Mouse (Mus musculus): ENCODE data around the gene BC049715. TPM values are rescaled to one million over a fixed set of nuclear protein-coding genes. Genes with fewer than 3 reads are reported as not detected.

BC049715 gene
- polyA plus RNA-seq, 1 experiment = 1.3 TPM

DNA sequence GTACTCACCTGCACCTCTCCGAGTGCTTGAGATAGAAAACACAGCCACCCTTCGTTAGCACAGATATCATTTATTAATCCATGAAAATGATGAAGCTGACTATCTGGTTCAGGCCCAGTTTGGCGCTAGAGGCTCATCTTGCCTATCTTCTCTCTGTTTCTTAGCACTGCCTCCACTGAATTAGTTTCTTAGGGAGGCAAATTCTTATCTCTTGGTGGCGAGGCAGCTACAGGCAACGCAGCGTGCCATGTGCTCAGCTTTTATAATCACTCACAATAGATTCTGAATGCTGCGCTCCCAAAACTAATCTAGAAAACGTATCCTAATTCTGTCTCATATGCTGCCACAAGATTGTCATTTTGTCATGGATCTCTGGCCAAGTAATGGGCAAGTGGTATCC is 21.0 kb downstream of the BC049715 start:
- H3K27me3 ChIP-seq (replicated peaks; ENCODE audit: control insufficient read depth, insufficient read depth, low read length) = no peaks in the 10 kb centered on the region
- DNase-seq = no peak
- 99% methylated on average over 8 of the region's 8 CpGs for WGBS

DNA sequence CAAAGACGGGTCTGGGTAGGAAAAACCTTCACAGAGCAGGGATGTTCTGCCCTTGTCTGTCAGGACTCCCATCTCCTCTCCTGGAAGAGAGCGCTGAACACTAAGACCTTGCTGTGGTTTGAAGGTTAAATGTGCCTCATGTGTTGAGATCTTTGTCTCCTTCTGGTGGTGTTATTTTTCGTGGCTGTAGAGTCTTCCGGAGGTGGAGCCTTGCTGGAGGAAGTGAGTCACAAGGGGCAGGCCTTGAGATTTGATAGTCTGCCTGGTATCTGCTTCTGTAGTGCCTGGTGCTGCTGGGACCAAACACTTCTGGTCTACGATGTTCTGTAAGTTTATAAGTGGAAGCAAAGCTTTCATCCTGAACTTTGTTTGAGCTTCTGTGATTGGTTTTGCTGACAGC is 21.5 kb downstream of the BC049715 start:
- TF ChIP-seq POLR2A (IDR thresholded peaks at IDR 0.05; ENCODE audit: low read depth, low read length) (no peak), CTCF (conservative IDR thresholded peaks at IDR 0.05; ENCODE audit: insufficient read depth, insufficient read length, low read depth, low read length) (no peak)
- no peak for DNase-seq
- H3K4me3 ChIP-seq (ENCODE audit: insufficient read depth, low read depth, low read length) = no peak overlapping the region
- no peaks in the 10 kb centered on the region for H3K27me3 ChIP-seq (replicated peaks; ENCODE audit: control insufficient read depth, insufficient read depth, low read length)
- no peaks in the 10 kb centered on the region for H3K36me3 ChIP-seq (ENCODE audit: control insufficient read depth, insufficient read depth, low read length)
- 94% methylated on average over 5 of the region's 5 CpGs for WGBS
- H3K27ac ChIP-seq (ENCODE audit: insufficient read depth, low read depth, low read length) = no peak overlapping the region
- peaks cover 6% of the 10 kb centered on the region for H3K4me1 ChIP-seq (ENCODE audit: control insufficient read depth, insufficient read depth, low read length)

More for the DNA sequence above, 21.0 kb downstream of the BC049715 start:
- H3K27ac ChIP-seq (ENCODE audit: insufficient read depth, low read depth, low read length) = no peak overlapping the region
- H3K4me3 ChIP-seq (ENCODE audit: insufficient read depth, low read depth, low read length) = no peak overlapping the region
- H3K36me3 ChIP-seq (ENCODE audit: control insufficient read depth, insufficient read depth, low read length) = no peaks in the 10 kb centered on the region
- TF ChIP-seq POLR2A (IDR thresholded peaks at IDR 0.05; ENCODE audit: low read depth, low read length) = no peak
- TF ChIP-seq CTCF (conservative IDR thresholded peaks at IDR 0.05; ENCODE audit: insufficient read depth, insufficient read length, low read depth, low read length) = no peak
- peaks cover 6% of the 10 kb centered on the region for H3K4me1 ChIP-seq (ENCODE audit: control insufficient read depth, insufficient read depth, low read length)

DNA sequence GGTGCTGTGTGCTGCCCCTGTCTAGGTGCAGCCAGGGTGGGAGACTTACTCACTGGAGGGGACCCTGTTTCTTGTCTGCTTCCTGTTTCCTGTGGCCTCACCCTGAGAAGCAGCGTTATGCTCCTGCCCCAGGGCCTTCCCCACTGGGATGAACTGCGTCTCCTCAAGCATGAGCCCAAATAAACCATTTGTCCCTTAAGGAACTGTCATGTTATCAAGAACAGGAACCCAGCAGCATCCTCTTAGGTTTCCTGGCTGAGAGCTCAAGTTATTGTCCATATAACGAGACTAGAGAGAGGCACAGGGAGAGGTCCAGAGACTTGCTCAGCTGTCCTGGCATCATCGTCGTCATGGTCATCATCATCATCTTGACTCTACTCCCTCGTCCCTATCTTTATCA is 22.8 kb downstream of the BC049715 start:
- H3K27me3 ChIP-seq (replicated peaks; ENCODE audit: control insufficient read depth, insufficient read depth, low read length) = no peaks in the 10 kb centered on the region
- no peak overlapping the region for H3K27ac ChIP-seq (ENCODE audit: insufficient read depth, low read depth, low read length)
- H3K4me1 ChIP-seq (ENCODE audit: control insufficient read depth, insufficient read depth, low read length) = peaks cover 6% of the 10 kb centered on the region
- no peak for DNase-seq
- no peak for TF ChIP-seq CTCF (conservative IDR thresholded peaks at IDR 0.05; ENCODE audit: insufficient read depth, insufficient read length, low read depth, low read length)
- TF ChIP-seq POLR2A (IDR thresholded peaks at IDR 0.05; ENCODE audit: low read depth, low read length) = no peak
- WGBS = 73% methylated on average over 6 of the region's 6 CpGs
- no peak overlapping the region for H3K4me3 ChIP-seq (ENCODE audit: insufficient read depth, low read depth, low read length)
- no peaks in the 10 kb centered on the region for H3K36me3 ChIP-seq (ENCODE audit: control insufficient read depth, insufficient read depth, low read length)

DNA sequence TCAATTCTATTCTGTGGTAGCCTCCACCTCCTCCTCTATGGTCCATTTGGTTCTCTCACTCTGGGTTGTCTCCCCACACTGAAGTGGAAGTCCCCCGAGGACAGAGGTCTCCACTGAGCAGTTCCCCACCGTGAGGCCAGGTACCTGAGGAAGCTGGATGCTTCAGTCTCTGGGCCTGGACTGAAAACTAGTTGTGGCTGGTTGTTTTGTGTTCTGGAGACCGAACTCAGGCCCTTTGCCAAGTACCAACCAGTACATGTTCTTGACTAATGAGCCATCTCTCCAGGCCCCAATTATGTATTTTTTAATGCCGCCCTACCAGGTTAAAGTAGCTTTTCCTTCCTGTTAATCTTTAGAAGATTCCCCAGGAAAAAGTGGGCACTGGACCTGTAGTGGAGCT is 24.9 kb downstream of the BC049715 start:
- peak overlapping the region; percentile 86 for H3K27ac ChIP-seq (ENCODE audit: insufficient read depth, low read depth, low read length)
- H3K4me3 ChIP-seq (ENCODE audit: insufficient read depth, low read depth, low read length) = no peak overlapping the region
- peak; percentile 61 for DNase-seq
- peaks cover 6% of the 10 kb centered on the region for H3K4me1 ChIP-seq (ENCODE audit: control insufficient read depth, insufficient read depth, low read length)
- H3K36me3 ChIP-seq (ENCODE audit: control insufficient read depth, insufficient read depth, low read length) = no peaks in the 10 kb centered on the region
- H3K27me3 ChIP-seq (replicated peaks; ENCODE audit: control insufficient read depth, insufficient read depth, low read length) = no peaks in the 10 kb centered on the region
- TF ChIP-seq POLR2A (IDR thresholded peaks at IDR 0.05; ENCODE audit: low read depth, low read length) (no peak), CTCF (conservative IDR thresholded peaks at IDR 0.05; ENCODE audit: insufficient read depth, insufficient read length, low read depth, low read length) (no peak)
- WGBS = 31% methylated on average over 4 of the region's 4 CpGs

DNA sequence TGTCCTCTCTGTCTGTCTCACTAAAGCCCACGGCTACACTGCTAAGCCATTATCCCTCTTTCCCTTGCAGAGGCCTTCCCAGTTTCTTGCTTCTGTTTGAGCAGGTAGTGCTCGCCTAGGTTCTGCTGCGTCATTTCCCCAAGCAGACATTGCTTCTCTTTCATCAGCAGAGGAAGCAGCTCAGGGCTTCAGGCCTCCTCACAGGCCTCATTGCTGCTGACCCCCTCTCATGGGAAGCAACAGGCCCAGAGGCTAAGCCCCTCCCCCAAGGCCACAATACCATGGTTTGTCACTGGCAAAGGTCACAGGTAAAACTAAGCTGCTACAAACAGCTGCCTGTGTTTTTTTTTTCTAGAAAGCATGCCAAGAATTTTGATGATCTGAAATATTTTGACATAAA is 25.3 kb downstream of the BC049715 start:
- Histone ChIP-seq H3K36me3 (ENCODE audit: control insufficient read depth, insufficient read depth, low read length) (no peaks in the 10 kb centered on the region), H3K4me1 (ENCODE audit: control insufficient read depth, insufficient read depth, low read length) (peaks cover 6% of the 10 kb centered on the region), H3K27me3 (replicated peaks; ENCODE audit: control insufficient read depth, insufficient read depth, low read length) (no peaks in the 10 kb centered on the region), H3K27ac (ENCODE audit: insufficient read depth, low read depth, low read length) (peak overlapping the region; percentile 86), H3K4me3 (ENCODE audit: insufficient read depth, low read depth, low read length) (no peak overlapping the region)
- 42% methylated on average over 3 of the region's 3 CpGs for WGBS
- DNase-seq = peak; percentile 37
- TF ChIP-seq CTCF (conservative IDR thresholded peaks at IDR 0.05; ENCODE audit: insufficient read depth, insufficient read length, low read depth, low read length) (no peak), POLR2A (IDR thresholded peaks at IDR 0.05; ENCODE audit: low read depth, low read length) (no peak)

DNA sequence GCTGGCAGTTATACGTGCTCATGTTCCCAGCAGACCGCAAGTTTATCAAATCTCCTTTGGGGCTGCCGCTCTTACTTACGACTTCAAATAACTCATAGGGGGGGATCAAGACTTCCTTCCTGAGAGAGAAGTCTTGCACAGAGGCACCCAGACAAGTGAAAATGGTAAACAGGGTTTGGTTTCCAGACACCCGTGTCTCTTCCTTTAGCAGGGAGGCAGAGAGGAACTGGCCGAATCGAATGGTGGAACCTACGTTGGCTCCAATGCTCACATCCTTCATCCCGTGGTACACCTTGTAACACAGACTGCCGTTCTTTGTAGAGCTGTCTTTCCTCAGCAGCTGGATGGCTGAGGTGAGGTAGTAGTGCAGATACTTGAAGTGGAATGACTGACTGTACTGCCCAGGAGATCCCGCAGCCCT is 26.9 kb downstream of the BC049715 start:
- no peak for DNase-seq
- Histone ChIP-seq H3K36me3 (ENCODE audit: control insufficient read depth, insufficient read depth, low read length) (no peaks in the 10 kb centered on the region), H3K27ac (ENCODE audit: insufficient read depth, low read depth, low read length) (no peak overlapping the region), H3K27me3 (replicated peaks; ENCODE audit: control insufficient read depth, insufficient read depth, low read length) (no peaks in the 10 kb centered on the region), H3K4me3 (ENCODE audit: insufficient read depth, low read depth, low read length) (no peak overlapping the region), H3K4me1 (ENCODE audit: control insufficient read depth, insufficient read depth, low read length) (peaks cover 6% of the 10 kb centered on the region)
- WGBS = 83% methylated on average over 11 of the region's 11 CpGs
- TF ChIP-seq POLR2A (IDR thresholded peaks at IDR 0.05; ENCODE audit: low read depth, low read length) (no peak), CTCF (conservative IDR thresholded peaks at IDR 0.05; ENCODE audit: insufficient read depth, insufficient read length, low read depth, low read length) (no peak)

DNA sequence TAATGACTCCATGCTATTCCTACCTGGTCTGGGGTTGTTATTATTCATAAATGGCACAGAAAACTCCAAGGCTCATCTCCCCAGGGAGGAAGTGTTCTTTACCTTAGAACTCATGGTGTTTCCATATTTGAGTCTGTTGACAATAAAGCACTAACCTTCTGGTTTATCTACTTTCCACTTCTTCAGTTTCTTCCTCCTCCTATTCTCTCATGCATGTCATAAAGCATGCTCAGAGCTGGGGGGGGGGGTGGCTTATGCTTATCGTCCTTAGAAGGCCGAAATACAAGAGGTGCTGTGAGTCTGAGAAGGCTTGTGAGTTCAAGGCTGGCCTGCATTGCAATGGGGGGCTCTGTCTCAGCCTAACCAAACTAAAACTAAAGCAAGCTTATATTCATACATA is 27.8 kb downstream of the BC049715 start:
- TF ChIP-seq CTCF (conservative IDR thresholded peaks at IDR 0.05; ENCODE audit: insufficient read depth, insufficient read length, low read depth, low read length) (no peak), POLR2A (IDR thresholded peaks at IDR 0.05; ENCODE audit: low read depth, low read length) (no peak)
- Histone ChIP-seq H3K36me3 (ENCODE audit: control insufficient read depth, insufficient read depth, low read length) (no peaks in the 10 kb centered on the region), H3K4me3 (ENCODE audit: insufficient read depth, low read depth, low read length) (no peak overlapping the region), H3K27ac (ENCODE audit: insufficient read depth, low read depth, low read length) (no peak overlapping the region), H3K27me3 (replicated peaks; ENCODE audit: control insufficient read depth, insufficient read depth, low read length) (no peaks in the 10 kb centered on the region), H3K4me1 (ENCODE audit: control insufficient read depth, insufficient read depth, low read length) (peaks cover 6% of the 10 kb centered on the region)
- DNase-seq = no peak
- WGBS = 51% methylated on average over 2 of the region's 2 CpGs
